Mouse (Mus musculus) megakaryocyte, embryonic 14.5 days (primary cell): ENCODE results near the gene Fam19a1.

Experiments
- FLI1 ChIP-seq: IDR thresholded peaks from 2 replicates; pipeline ENCODE4 v1.6.1; 2012; ENCODE audit warnings: low read length, inconsistent platforms, mixed read lengths
- GATA1 ChIP-seq: IDR thresholded peaks from 3 replicates; pipeline ENCODE4 v1.6.1; 2012; ENCODE audit warnings: mixed read lengths, low read length, inconsistent platforms, borderline replicate concordance

DNA sequence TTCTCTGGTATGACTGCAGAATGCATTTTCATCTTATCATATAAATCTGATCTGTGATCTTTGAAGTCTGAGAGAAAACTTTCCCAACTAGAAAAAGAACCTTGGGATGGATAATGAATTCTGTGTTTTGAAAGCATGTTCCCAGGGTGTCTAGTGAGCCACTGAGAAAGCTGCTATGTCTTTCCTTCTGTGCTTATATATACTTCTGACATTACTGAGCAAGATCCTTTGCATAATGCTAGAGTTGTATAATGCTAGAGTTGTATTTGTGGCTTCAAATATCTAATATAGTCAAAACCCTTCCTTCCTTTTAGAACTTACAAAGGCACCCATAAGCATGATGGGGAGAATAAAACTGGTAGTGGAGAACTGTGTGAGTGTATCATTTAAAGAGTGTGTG is 65.6 kb downstream of the Fam19a1 start:
- TF ChIP-seq FLI1 (no peak), GATA1 (no peak)
